Mouse (Mus musculus): ENCODE data around the gene Sp2.

Gene Sp2

DNA sequence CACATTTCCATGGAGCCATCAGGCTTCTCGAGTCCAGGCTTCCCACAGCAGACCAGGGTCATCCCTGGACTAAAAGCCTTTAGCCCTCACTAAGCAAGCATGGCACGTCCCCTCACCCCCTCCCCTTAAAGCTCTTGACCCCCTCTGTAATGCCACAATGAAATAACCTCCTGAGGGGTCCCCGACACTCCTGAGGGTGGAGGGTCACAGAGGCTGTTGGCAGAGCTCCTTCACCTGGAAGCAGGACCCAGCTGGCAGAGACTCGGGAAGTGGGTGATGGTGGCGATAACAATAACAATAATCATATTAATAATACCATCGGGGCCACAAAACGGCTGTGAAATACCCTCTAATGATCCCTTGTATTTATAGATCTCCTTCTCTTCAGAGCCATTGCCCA lies at the start of gene Sp2:
TSS of gene Sp2 (minus strand) at position 101 of the 400 bp plus-strand sequence.
- DNase-seq: no peak

DNA sequence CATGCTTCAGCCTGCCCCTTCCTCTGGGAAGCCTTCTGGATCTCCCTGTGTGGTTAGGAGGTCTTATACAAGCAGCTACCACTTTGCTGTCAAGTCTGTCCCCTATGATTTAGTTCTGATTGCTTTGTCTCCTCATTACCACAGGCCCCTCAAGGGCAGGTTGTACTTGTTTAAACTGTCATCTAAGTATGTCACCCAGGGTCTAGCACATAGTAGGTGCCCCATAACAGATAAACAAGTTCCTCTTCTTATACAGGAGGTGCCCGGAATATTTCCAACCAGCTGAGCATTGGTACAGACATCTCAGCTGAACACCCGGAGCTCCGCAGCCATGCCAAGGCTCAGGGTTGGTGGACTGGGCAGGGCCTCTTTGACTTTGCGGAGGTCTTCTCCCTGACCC lies 49.7 kb upstream of the Sp2 start:
- no peak for DNase-seq

DNA sequence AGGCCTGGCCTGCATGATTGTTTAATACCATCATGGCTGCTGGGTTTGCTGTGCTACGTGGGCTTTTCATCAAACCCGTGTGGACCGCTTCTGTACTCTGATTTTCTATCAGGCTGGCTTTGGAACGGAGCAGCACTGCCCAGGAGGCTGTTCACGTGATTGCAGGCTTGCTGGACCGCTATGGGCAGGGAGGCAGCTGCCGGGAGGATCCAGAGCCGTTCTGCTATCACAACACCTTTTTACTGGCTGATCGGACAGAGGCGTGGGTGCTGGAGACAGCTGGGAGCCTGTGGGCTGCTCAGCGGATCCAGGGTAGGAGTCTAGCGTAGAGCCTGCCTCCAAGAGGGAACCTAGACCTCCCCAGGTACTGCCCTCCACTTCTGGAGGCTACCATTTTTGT lies 49.2 kb upstream of the Sp2 start:
- DNase-seq: peak; percentile 59 to 71

DNA sequence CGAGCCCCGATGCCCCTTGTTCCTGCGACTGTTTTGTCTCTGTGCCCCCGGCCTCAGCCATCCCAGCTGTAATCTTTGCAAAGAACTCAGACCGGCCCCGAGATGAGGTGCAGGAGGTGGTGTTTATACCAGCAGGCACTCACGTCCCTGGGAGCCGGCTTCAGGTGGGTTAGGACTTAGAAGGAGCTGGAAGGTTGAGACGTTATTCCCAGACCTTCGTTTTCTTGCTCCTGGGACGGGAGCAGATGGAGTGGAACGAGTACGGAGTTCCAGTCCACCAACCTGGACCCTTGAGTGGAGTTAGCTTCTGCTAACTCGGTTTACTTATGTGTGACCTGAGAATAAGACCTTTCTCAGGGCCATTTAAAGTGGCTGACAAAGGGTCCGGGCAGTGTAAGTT lies 47.7 kb upstream of the Sp2 start:
- DNase-seq: peak; percentile 53 to 61

DNA sequence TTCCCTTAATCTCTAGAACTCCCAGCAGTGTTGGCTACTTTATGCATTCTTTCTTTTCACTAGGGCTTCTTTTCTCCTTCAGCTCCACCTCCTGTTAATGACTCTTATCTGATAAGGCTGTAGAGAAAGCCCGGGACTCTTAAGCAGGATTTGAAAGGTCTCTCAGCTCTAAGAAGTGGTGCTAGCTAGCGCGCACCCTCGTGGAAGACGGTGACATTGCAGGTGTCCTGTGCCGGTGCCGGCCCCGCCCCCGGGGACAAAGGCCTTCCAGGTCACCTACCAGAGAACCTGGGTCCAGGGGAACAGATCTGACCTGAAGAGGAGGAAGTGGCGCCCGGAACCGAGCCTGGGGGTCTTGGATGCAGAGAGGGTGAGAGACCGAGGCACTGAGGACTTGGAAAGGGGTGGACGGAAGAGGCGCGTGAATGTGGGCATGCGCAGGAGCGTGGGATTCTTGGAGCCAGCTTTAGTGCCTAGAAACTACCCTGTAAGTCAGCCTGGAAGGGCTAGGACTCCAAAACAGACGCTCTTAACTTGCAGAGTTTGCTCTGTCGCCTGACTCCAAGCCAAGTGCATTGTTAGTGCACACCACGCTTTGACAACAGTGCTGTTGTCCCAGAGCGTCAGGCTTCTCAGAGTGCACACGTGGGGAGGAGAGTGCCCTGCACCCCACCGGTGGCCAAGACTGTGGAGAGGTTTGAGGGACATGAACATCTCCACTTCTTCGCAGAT lies 47.1 kb upstream of the Sp2 start, which contains the start of gene Scrn2:
TSS of gene Scrn2 (plus strand) at position 253 of the 732 bp plus-strand sequence.
- peak; percentile 89 to 95 for DNase-seq

DNA sequence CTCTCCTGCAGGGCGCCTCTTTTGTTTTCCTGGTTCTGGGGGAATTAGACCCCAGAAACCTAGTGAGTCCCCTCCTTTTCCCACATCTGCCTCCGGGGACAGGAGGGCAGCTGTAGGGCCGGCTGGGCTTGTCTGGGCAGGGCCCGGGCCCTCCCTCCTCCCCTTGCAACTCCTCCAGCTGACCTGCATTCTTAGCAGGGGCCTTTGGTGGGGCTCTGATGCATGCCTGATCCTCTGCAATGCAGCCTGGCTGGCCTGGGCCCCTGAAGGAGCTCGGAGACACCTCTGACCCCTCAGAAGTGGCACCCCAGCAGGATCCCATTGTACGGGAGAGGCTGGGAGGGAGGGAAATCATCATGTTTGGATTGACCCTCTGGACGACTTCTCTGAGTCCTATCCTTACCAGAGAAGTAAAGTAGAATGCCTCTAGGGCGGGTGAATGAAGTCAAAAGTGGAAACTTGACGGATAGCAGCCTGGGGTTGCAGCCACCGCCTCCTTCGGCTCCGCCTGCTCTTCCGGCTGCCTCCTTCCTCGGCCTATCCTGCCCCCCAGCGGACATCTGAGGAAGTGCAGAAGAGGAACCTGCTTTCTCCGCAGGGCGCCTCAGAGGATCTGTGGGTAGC lies 43.1 kb upstream of the Sp2 start:
- peak; percentile 87 to 94 for DNase-seq

DNA sequence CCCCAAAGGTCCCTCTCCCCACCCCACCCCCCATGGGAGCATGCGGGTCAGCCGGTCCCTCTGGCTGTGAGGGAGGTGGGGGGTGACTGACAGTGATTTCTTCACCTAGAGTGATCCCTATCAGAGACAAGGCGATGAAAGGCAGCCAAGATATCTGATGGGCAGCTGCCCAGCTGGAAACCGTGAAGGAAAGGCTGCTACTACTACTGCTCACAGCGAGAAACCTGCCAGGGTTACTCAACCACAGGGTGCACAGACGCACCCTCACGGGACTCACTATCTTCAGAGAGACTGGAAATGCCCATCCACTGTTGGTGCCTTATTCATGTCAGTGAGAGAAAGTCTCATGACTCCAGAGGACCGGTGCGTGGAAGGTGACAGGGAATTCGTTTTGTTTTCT lies 42.2 kb upstream of the Sp2 start:
- DNase-seq: no peak

DNA sequence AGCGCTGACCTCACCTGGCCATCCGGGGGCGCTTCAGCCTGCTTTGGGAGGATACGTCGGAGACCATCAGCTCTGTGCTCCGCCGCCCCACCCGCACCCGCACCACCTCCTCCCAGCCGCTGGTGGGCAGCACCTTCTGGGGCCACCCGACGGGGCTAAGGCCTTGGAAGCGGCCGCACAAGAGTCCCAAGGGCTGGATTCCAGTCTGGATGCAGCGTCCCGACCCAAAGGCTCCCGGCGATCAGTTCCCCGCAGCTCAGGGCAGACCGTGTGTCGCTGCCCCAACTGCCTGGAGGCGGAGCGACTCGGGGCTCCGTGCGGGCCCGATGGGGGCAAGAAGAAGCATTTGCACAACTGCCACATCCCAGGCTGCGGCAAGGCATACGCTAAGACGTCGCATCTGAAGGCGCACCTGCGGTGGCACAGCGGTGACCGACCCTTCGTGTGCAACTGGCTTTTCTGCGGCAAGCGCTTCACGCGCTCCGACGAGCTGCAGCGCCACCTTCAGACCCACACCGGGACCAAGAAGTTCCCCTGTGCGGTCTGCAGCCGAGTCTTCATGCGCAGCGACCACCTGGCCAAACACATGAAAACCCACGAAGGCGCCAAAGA lies 39.2 kb upstream of the Sp2 start:
- peak; percentile 71 to 89 for DNase-seq

DNA sequence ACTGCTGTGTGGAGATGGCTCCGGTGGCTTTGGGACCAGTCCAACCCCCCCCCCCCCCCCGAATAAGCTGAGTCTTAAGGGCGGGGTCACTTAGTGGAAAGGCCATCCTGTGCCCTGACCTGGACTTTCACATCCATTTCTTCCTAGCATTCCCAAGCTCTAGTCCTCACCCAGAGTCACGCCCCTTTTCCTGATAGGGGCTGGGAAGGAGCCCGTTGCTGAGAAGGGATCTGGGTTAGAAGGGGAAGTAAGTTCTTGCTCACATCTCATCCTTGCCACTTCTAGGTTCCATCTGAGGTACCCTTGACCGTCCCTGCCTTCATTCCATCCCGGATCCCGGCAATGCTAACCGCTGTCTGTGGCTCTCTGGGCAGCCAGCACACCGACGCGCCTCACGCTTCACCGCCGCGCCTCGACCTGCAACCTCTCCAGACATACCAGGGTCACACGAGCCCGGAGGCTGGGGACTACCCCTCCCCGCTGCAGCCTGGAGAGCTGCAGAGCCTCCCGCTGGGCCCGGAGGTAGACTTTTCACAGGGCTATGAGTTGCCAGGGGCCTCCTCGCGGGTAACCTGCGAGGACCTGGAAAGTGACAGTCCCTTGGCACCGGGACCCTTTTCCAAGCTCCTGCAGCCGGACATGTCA lies 38.5 kb upstream of the Sp2 start:
- DNase-seq: peak in 1 of 2 experiments; percentile 35

DNA sequence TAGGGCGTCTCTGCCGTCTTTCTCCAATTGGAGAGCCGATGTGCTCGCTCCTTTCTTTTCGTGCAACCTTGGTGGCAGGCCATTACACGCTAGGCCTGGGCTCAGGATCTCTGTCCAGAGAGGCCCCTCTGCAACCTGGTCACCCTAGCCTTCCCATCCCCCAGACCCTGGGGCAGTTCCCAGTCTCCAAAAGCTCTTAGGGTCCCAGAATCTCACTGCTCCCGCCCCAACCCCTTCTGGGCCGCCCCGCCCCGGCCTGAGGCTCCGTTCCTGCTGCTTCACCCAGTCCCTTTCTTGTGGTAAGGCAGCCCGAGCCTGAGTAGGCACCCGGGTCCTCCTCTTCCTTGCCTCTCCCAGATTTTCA lies 36.6 kb upstream of the Sp2 start:
- DNase-seq: no peak

DNA sequence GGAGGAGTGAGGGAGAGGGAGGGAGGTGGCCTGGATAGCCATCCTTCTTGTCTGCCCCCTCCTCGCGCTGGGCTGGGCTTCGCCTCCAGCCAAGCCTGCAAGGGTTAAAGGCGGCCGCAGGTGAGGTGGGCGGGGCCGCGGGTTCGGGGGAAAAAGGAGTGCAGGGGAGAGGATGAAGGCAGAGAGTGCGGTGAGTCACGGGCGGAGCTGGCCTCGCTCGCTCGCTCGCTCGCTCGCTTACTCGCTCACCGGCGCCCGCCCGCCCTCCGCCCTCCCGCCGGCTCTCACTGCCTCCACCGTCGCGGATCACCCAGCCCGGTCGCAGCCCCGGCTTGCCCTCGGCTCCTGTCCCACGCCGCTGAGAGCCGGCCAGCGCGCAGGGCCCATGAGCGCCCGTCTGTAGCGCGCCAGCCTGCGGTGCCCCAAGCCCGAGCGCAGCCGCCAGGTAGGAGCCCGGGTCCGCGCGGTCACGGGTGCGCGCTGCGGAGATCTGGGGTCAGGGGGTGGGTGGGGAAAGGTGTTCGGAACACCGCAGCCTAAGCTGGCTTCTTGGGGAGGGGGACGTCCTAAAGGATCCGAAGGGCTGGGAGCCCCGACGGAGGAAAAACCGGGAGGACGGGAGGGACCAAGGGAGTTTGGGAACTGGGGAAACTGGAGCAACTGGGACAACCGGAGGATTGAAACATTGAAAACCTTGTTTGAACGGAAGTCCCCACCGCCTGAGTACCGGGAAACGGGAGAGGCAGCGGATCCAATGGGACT lies 36.0 kb upstream of the Sp2 start:
- DNase-seq: peak; percentile 10 to 49

DNA sequence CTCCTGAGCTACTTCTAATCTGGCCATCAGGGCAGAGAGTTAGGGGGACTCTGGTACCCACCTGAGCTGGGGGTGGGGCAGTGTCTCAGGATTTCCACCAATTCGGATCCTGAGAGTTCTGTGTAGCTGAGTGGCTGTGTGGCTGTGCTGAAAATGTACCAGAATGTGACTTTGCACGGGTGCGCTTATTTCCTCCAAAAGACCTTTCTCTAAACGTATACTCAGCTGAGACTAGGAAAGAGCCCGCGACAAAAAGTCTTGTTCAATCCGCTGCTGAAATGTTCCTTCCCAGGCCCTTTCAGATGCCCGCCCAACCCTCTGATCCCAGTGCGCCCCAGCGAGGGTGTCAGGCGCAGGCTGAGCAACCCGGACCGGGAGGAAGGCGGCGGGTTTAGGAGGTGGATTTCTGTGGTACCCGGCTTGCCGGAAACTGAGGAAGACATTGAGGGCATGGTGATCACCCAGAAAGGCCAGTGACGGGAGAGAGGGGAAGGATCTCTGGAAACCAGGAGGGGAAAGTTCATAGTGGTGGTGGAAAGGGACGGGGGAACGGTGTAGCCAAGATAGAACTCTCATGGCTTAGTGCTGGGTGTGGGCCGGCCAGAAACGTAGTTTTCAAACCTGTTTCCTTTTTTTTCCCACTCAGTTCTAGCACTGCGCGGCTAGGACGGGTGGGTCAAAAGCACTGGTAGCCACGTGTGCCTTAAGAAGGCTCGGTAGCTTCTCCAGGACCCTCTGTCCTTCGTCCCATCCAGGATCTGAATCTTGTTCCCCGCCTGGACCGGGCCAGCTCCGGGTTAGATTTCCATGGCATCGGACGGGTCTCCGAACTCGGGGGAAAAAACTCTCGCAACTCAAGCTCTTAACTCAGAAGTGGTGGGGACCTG lies 35.2 kb upstream of the Sp2 start:
- no peak for DNase-seq

DNA sequence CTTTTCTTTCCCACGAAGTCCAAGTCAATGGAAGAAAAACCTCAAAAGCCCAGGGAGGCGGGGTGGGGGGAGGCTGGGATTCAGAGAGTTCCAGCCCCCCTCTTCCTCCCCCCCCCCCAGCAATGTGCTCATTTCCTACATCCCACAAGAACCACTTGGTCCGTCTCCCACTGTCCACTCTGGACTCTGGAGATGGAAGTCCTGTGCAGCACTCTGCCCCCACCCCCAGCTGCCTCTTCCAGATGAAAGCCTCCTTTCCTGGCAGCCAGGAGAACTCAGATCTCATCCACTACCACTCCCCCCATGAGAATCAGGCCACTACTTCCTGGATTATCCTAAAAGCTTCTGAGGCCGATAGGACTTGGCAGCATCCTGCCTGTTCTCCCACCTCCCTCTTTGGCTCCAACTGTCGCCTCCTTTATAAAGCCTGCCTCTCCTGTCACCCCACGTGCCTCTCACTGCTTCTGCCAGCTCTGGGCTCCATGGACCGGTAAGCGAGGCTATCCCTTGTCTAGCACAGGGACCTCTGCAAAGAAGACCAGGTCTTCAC lies 30.4 kb upstream of the Sp2 start, which contains the start of gene Sp6:
TSS of gene Sp6 (plus strand) at position 274 of the 550 bp plus-strand sequence.
- DNase-seq: no peak

DNA sequence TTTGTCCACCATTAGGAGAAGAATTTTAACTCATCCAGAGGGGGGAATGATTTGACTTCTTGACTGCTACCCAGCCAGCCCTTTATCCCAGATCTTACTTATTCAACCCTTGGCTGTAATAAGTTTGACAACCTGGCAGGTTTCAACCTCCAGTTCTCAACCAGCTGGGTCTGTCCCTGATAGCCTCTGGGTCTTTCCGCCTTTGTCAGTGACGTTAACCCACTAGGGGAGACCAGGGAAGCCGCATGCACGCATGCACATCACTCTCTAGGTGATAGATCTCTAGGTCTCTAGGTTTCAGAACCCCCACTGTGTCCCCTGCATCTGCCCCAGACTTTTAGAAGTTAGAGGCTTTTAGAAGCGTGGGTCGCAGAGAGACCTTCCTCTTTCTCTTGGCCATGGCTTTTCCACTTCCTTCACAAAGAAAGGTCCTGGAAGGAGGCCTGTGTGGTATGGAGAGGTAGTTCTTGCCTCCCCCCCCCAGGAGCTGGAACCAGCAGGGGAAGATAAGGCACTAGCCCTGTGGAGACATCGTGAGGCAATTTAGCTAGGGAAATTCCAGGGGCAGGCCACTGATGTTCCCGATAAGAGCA lies 26.5 kb upstream of the Sp2 start:
- DNase-seq: no peak

DNA sequence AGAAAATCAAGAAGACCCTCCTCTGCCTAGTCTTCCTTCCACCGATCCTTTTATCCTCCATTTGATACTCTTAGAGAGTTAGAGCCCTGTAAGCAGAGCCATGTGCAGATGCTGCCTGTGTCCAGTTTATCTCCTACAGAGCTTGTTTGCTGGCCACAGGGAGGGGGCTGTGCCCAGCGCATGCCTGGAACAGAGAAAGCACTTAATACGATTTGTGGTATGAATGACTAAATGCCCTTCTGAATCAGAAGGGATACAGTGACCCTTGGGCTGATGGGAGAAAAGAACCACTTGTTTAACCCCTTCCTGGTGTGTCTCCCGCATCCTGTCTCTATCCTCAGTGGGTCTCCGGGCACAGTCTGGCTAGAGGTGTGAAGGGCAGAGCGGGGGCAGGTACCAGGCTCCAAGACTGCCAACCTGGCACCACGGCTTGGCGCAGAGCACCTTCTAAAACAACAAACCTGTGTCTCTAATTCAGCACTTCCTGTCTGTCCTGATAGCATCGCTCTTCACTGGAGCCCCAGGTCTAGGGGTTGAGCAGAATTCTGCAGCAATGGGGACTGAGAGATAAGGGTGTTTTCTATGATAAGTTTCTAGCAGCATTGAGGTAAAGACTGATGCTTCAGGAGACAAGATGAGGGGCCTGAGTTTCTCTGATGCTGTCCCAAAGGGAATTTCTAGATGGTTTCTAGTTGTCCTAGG lies 24.5 kb upstream of the Sp2 start:
- DNase-seq: no peak

DNA sequence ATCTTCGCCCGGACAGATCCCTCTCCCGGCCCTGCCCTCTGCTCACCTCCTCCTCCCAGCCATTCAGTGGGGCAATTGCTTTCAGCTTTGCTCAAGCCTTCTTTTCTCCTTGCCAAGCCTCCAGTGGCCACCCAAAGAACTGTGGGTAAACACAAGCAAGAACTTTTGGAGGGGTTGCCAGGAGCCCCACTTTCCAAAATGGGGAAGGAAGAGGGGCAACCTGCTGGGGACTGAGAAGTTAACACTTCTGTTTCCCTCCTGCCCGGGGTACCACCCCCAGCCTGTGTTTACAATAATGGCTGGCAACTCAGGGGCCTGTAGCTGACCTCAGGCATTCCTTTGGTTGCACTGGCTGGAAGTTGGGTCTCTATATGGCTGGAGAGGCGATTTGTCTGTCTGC lies 20.4 kb upstream of the Sp2 start:
- no peak for DNase-seq

DNA sequence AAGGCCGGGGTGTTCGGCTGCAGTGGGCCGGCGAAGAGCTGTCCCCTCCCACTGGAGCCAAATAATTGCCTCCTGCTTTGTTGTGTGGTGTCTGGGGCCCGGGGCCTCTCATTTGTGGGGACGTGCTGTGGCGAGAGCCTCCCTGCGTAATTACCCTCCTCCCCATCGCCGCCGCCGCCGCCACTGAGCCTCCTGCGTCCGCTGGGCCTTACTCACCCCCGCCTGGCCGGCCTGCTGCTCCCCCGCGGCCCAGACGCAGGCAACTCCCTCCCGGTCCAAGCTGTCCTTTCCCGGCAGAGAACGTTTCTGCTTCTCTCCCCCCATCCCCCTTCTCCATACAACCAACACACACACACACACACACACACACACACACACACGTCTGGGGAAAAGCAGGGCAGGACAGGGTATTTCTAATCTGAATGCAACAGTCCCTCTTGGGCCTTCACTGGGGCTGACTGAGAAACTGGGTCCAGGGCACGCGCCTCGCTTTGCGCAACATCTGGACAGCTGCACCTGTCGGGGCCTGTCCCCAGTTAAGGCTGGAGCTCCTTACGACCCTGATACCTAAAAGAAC lies 14.7 kb upstream of the Sp2 start:
- DNase-seq: peak; percentile 52 to 74

DNA sequence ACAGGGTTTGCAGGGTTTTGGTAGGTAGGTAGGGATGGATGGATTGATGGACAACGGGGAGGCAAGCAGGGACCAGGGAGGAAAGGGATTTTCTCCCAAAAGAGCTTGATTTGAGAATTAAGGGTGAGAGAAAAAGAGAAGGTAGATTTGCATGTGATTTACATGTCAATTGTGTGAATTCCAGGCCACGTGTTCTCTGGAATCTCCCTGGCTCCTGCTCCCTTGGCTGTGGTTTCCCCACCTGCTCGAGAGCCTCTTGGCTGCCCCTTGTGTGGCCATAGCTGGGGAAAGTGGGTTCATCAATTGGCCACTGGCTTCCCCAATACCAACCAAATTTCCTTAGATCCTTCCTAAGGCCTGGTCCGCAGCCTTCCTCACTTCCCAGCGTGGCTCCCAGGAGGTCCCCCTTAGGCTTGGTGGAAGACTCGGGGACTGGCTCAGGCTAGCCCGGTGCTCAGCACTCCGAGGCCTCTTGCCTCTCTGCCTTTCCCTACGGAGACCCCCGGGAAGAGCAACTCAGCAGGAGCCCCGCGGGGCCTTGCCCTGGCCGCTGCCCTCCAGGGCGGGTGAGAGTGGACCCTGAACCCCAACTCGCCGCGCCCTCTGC lies 14.1 kb upstream of the Sp2 start:
- no peak for DNase-seq
